Mouse (Mus musculus) lung, adult 10 weeks (tissue): ENCODE measurements around the gene Sft2d2. TPM values are rescaled to one million over a fixed set of nuclear protein-coding genes. Genes with fewer than 3 reads are reported as not detected.

Source experiments
- polyA plus RNA-seq: library from polyadenylated mRNA; stranded (reverse); fragments of 350-450 nt; fragmentation: Illumina TruSeq; extraction: RNeasy Lipid Tissue Mini Kit (QIAGEN cat#74804); gene quantifications from one replicate; pipeline ENCODE4 v1.2.3, GENCODE M21; 2014; ENCODE audit warnings: low read depth, low replicate concordance; ENCODE audit not compliant: insufficient read depth

Sft2d2 gene
- 27.5 TPM for polyA plus RNA-seq

GRCm38 (mm10) chr1:165193880-165194661, at the start of gene Sft2d2:
Sft2d2 (minus strand) TSS chr1:165194438.

GRCm38 (mm10) chr1:165236321-165237298, 42.4 kb upstream of the Sft2d2 start, which contains the start of gene Tiprl:
Tiprl (minus strand) TSS chr1:165236996.

GRCm38 (mm10) chr1:165160723-165161405, 33.4 kb downstream of the Sft2d2 start, which contains the start of gene Tbx19:
Tbx19 (minus strand) TSS chr1:165160773.

Other genes starting within 250 kb of the Sft2d2 start
- not detected for gene Tbx19, start 33.7 kb downstream of the Sft2d2 start, polyA plus RNA-seq
- 36.6 TPM for gene Tiprl, start 42.6 kb upstream of the Sft2d2 start, polyA plus RNA-seq
- 0.58 TPM for gene Gpr161, start 101.4 kb upstream of the Sft2d2 start, polyA plus RNA-seq